Comparison of ENCODE assay signal across 8 mouse cellular contexts in the genomic region with DNA sequence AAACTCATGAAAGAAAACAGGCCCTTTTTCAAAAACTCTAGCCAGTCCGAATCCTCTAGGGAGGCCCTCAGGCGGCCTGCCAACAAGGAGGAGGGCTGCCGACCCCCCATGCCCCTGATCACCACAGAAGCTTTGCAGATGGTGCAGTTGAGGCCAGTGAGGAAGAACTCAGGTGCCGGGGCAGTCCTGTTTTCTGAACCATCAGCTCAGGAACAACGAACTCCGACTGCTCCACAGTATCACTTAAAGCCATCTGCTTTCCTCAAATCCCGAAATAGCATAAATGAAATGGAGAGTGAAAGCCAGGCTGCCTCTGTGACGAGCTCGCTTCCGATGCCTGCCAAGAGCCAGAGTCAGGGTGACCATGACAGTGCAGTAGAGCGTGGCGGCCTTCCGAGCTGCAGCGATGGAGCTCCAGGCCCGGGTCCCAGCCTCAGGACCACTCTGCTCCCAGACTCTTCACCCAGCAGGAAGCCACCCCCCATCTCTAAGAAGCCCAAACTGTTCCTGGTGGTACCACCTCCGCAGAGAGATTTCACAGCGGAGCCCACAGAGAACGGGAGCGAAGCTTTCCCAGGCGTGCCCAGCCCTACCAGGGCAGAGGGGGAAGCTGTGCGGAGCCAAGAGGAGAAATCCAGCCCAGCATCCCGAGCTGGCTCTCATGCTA. TPM values are rescaled to one million over a fixed set of nuclear protein-coding genes. Genes with fewer than 3 reads are reported as not detected.
A peak's percentile ranks its signal among the peaks of the same experiment; 100 is the strongest.
DNase-seq lines count a peak whose midpoint lies in the region; ATAC-seq lines count a peak whose summit lies in the region.

No protein-coding gene starts in this region.

- no peaks in the 10 kb centered on the region for H3K27me3 ChIP-seq in forebrain, embryonic 13.5 days

- ATAC-seq in forebrain, embryonic 13.5 days, result peak; percentile 54

- peak overlapping the region; percentile 72 for H3K27ac ChIP-seq in forebrain, embryonic 13.5 days

- intact Hi-C loops in heart, postnatal 25 days (cut with DNase I), result loop anchor here (5.0 kb wide), 2 partner anchors 204 to 289 kb away; no protein-coding TSS in a partner anchor

- 82% methylated on average over 22 of the region's 22 CpGs for WGBS in forebrain, embryonic 13.5 days

- no peak overlapping the region for H3K4me2 ChIP-seq in forebrain, embryonic 13.5 days

- no peaks in the 10 kb centered on the region for H3K9me3 ChIP-seq in forebrain, embryonic 13.5 days (replicated peaks)

- H3K4me1 ChIP-seq in forebrain, embryonic 13.5 days, result peaks cover 41% of the 10 kb centered on the region

- 0 out of 2 replicates have a peak overlapping the region, but pooled peaks have one; percentile 26 for H3K9ac ChIP-seq in forebrain, embryonic 13.5 days

- peak; percentile 46 to 50 for DNase-seq in heart, adult 18-20 months
- DNase-seq in heart, postnatal 25 days (ENCODE audit: low spot score), result no peak
- DNase-seq in heart, postnatal 4 days, result peak; percentile 61
- peak; percentile 34 to 60 for DNase-seq in layer of hippocampus, postnatal 25 days (ENCODE audit: extremely low spot score in 1 of 2, low spot score in 1 of 2)
- peak; percentile 72 for DNase-seq in right cerebral cortex, postnatal 25 days
- DNase-seq in thymus, postnatal 0 days (ENCODE audit: low spot score), result no peak
- no peak for DNase-seq in adrenal gland, postnatal 10 days

- no peak overlapping the region for H3K4me3 ChIP-seq in forebrain, embryonic 13.5 days

- peaks cover 30% of the 10 kb centered on the region for H3K36me3 ChIP-seq in forebrain, embryonic 13.5 days (ENCODE audit: poor library complexity, severe bottlenecking)

RNA-seq across cellular contexts. Expression of a gene that starts 19.6 kb away (rescaled TPM):
- under 1 TPM; 0.44 to 0.50 TPM for total RNA-seq in heart, adult 18-20 months (2021)
- total RNA-seq in heart, postnatal 25 days (2021), result under 1 TPM; 0.50 to 0.70 TPM
- polyA plus RNA-seq in forebrain, embryonic 13.5 days (2015; fragmentation: Nextera tagmentation; extraction: Ambion mirVana), result 5.3 and 5.7 TPM in 2 replicates
- 1 to 10 TPM; 4.4 to 5.5 TPM for total RNA-seq in heart, postnatal 4 days (2021)
- total RNA-seq in layer of hippocampus, postnatal 25 days (2021), result 1 to 10 TPM; 1.9 to 3.3 TPM
- polyA plus RNA-seq in thymus, postnatal 0 days (2015; fragmentation: Nextera tagmentation; extraction: Ambion mirVana), result 3.0 and 4.0 TPM in 2 replicates
- total RNA-seq in adrenal gland, postnatal 10 days (2021), result 1 to 10 TPM; 5.1 to 6.9 TPM

Comparison
In these comparisons a context has a peak if more than half of its experiments do, and no peak if none do; other contexts are left out.
1. DNase-seq: peak in heart, adult 18-20 months (2 of 2), heart, postnatal 4 days (single experiment), layer of hippocampus, postnatal 25 days (2 of 2) and right cerebral cortex, postnatal 25 days (single experiment); none in heart, postnatal 25 days (single experiment), thymus, postnatal 0 days (single experiment) and adrenal gland, postnatal 10 days (single experiment).